Mouse (Mus musculus): Measurements from ENCODE around the gene Samd14.
A peak's percentile ranks its signal among the peaks of the same experiment; 100 is the strongest.

The Samd14 gene

GRCm38 (mm10) chr11:95075197-95076040, 65.7 kb downstream of the Samd14 start:
- DNase-seq, result peak; percentile 28
